Mouse (Mus musculus) forebrain, embryonic 13.5 days (tissue): ENCODE results near the gene Tnip2. TPM values are rescaled to one million over a fixed set of nuclear protein-coding genes. Genes with fewer than 3 reads are reported as not detected.

ENCODE experiments used
- ATAC-seq: fragments of 200-750 bp; cut with Nextera tagmentation; 2 replicates; pipeline ENCODE4 v1.8.0; 2017
- H3K27ac ChIP-seq: fragments of 300-500 bp; sonication (generic); 2 replicates; pipeline ENCODE4 v1.5.1; 2015; ENCODE audit warnings: inconsistent platforms, mild to moderate bottlenecking, moderate library complexity
- H3K27me3 ChIP-seq: fragments of 300-500 bp; sonication (generic); 2 replicates; pipeline ENCODE4 v1.6.1; 2015; ENCODE audit warnings: mild to moderate bottlenecking, inconsistent platforms
- H3K36me3 ChIP-seq: fragments of 300-500 bp; sonication (generic); 2 replicates; pipeline ENCODE4 v1.6.1; 2015; ENCODE audit warnings: mild to moderate bottlenecking, inconsistent platforms; ENCODE audit not compliant: poor library complexity, severe bottlenecking
- H3K4me1 ChIP-seq: fragments of 300-500 bp; sonication (generic); 2 replicates; pipeline ENCODE4 v1.6.1; 2015; ENCODE audit warnings: inconsistent platforms
- H3K4me2 ChIP-seq: fragments of 300-500 bp; sonication (generic); 2 replicates; pipeline ENCODE4 v1.6.1; 2015; ENCODE audit warnings: inconsistent platforms, mild to moderate bottlenecking, moderate library complexity
- H3K4me3 ChIP-seq: fragments of 300-500 bp; sonication (generic); 2 replicates; pipeline ENCODE4 v1.5.1; 2015; ENCODE audit warnings: mild to moderate bottlenecking, inconsistent platforms
- H3K9ac ChIP-seq: fragments of 300-500 bp; sonication (generic); 2 replicates; pipeline ENCODE4 v1.6.1; 2015; ENCODE audit warnings: mild to moderate bottlenecking, inconsistent platforms
- H3K9me3 ChIP-seq: fragments of 300-500 bp; sonication (generic); replicated peaks from 2 replicates; pipeline ENCODE4 v1.6.1; 2016; ENCODE audit warnings: inconsistent platforms
- WGBS: fragments of 180-500 bp; shearing (Covaris S2); methylation state at CpG from one replicate; pipeline ENCODE4 v1.1.7; 2015; 5-methylcytosine and 5-hydroxymethylcytosine counted together
- polyA plus RNA-seq: library from polyadenylated mRNA; unstranded; fragments of >200 nt; fragmentation: Nextera tagmentation; extraction: Ambion mirVana; gene quantifications from 2 replicates; pipeline ENCODE4 v1.2.1, GENCODE M21; 2015

Gene Tnip2
- polyA plus RNA-seq, 1 experiment from 2014 or later, result 5.1 TPM

GRCm38 (mm10) chr5:34488741-34489417, 24.9 kb downstream of the Tnip2 start:
- no peak overlapping the region for H3K27ac ChIP-seq
- whole genome bisulfite sequencing, result 84% methylated on average over 6 of the region's 6 CpGs
- no peak overlapping the region for H3K4me2 ChIP-seq
- peaks cover 40% of the 10 kb centered on the region for H3K36me3 ChIP-seq
- H3K9ac ChIP-seq, result no peak overlapping the region
- H3K4me1 ChIP-seq, result no peaks in the 10 kb centered on the region
- no peaks in the 10 kb centered on the region for H3K27me3 ChIP-seq
- no peaks in the 10 kb centered on the region for H3K9me3 ChIP-seq
- H3K4me3 ChIP-seq, result no peak overlapping the region
- no peak for ATAC-seq

- no peak overlapping the region for H3K4me2 ChIP-seq
- H3K36me3 ChIP-seq, result peaks cover 45% of the 10 kb centered on the region
- H3K9ac ChIP-seq, result no peak overlapping the region
- no peaks in the 10 kb centered on the region for H3K4me1 ChIP-seq
- no peak for ATAC-seq
- H3K9me3 ChIP-seq, result no peaks in the 10 kb centered on the region
- no peak overlapping the region for H3K4me3 ChIP-seq
- H3K27ac ChIP-seq, result no peak overlapping the region
- WGBS, result 80% methylated on average over 6 of the region's 6 CpGs
- H3K27me3 ChIP-seq, result no peaks in the 10 kb centered on the region
Measured at GRCm38 (mm10) chr5:34487320-34488090, 26.3 kb downstream of the Tnip2 start.

GRCm38 (mm10) chr5:34485731-34486130, 28.1 kb downstream of the Tnip2 start:
- 93% methylated on average over 15 of the region's 15 CpGs for WGBS
- Histone ChIP-seq H3K9me3 (no peaks in the 10 kb centered on the region), H3K4me1 (no peaks in the 10 kb centered on the region), H3K4me3 (no peak overlapping the region), H3K9ac (no peak overlapping the region), H3K27ac (no peak overlapping the region), H3K36me3 (peaks cover 61% of the 10 kb centered on the region), H3K4me2 (no peak overlapping the region), H3K27me3 (no peaks in the 10 kb centered on the region)
- ATAC-seq, result no peak

- H3K4me1 ChIP-seq, result no peaks in the 10 kb centered on the region
- H3K4me3 ChIP-seq, result no peak overlapping the region
- 85% methylated on average over 3 of the region's 3 CpGs for WGBS
- no peak overlapping the region for H3K9ac ChIP-seq
- peaks cover 84% of the 10 kb centered on the region for H3K36me3 ChIP-seq
- no peaks in the 10 kb centered on the region for H3K27me3 ChIP-seq
- no peaks in the 10 kb centered on the region for H3K9me3 ChIP-seq
- no peak for ATAC-seq
- no peak overlapping the region for H3K27ac ChIP-seq
- H3K4me2 ChIP-seq, result no peak overlapping the region
Measured at GRCm38 (mm10) chr5:34480926-34481325, 32.9 kb downstream of the Tnip2 start.

GRCm38 (mm10) chr5:34468039-34468775, 45.6 kb downstream of the Tnip2 start:
- Histone ChIP-seq H3K4me1 (no peaks in the 10 kb centered on the region), H3K4me3 (no peak overlapping the region), H3K4me2 (no peak overlapping the region), H3K9ac (no peak overlapping the region), H3K27ac (no peak overlapping the region), H3K27me3 (no peaks in the 10 kb centered on the region), H3K36me3 (peaks cover 67% of the 10 kb centered on the region), H3K9me3 (no peaks in the 10 kb centered on the region)
- no peak for ATAC-seq
- WGBS, result 97% methylated on average over 2 of the region's 2 CpGs

GRCm38 (mm10) chr5:34466648-34467047, 47.1 kb downstream of the Tnip2 start:
- Histone ChIP-seq H3K4me2 (no peak overlapping the region), H3K9me3 (no peaks in the 10 kb centered on the region), H3K36me3 (peaks cover 78% of the 10 kb centered on the region), H3K27me3 (no peaks in the 10 kb centered on the region), H3K4me1 (no peaks in the 10 kb centered on the region), H3K9ac (no peak overlapping the region), H3K27ac (no peak overlapping the region), H3K4me3 (no peak overlapping the region)
- WGBS, result 97% methylated on average over 2 of the region's 2 CpGs
- ATAC-seq, result no peak

GRCm38 (mm10) chr5:34466079-34466478, 47.7 kb downstream of the Tnip2 start:
- Histone ChIP-seq H3K9ac (no peak overlapping the region), H3K9me3 (no peaks in the 10 kb centered on the region), H3K36me3 (peaks cover 81% of the 10 kb centered on the region), H3K27me3 (no peaks in the 10 kb centered on the region), H3K4me1 (no peaks in the 10 kb centered on the region), H3K4me3 (no peak overlapping the region), H3K4me2 (no peak overlapping the region), H3K27ac (no peak overlapping the region)
- no peak for ATAC-seq
- WGBS, result 87% methylated on average over 1 of the region's 1 CpGs

GRCm38 (mm10) chr5:34461841-34462240, 52.0 kb downstream of the Tnip2 start:
- no peak overlapping the region for H3K4me3 ChIP-seq
- no peak overlapping the region for H3K4me2 ChIP-seq
- H3K9ac ChIP-seq, result no peak overlapping the region
- ATAC-seq, result no peak
- no peak overlapping the region for H3K27ac ChIP-seq
- no peaks in the 10 kb centered on the region for H3K27me3 ChIP-seq
- H3K4me1 ChIP-seq, result no peaks in the 10 kb centered on the region
- no peaks in the 10 kb centered on the region for H3K9me3 ChIP-seq
- WGBS, result 87% methylated on average over 6 of the region's 6 CpGs
- peaks cover 95% of the 10 kb centered on the region for H3K36me3 ChIP-seq

GRCm38 (mm10) chr5:34461294-34461693, 52.5 kb downstream of the Tnip2 start:
- Histone ChIP-seq H3K4me2 (no peak overlapping the region), H3K4me3 (no peak overlapping the region), H3K36me3 (peaks cover 94% of the 10 kb centered on the region), H3K4me1 (no peaks in the 10 kb centered on the region), H3K9ac (no peak overlapping the region), H3K27me3 (no peaks in the 10 kb centered on the region), H3K27ac (no peak overlapping the region), H3K9me3 (no peaks in the 10 kb centered on the region)
- WGBS, result 95% methylated on average over 4 of the region's 4 CpGs
- no peak for ATAC-seq

GRCm38 (mm10) chr5:34458994-34459393, 54.8 kb downstream of the Tnip2 start:
- no peak overlapping the region for H3K9ac ChIP-seq
- no peaks in the 10 kb centered on the region for H3K4me1 ChIP-seq
- peaks cover 90% of the 10 kb centered on the region for H3K36me3 ChIP-seq
- 94% methylated on average over 1 of the region's 1 CpGs for WGBS
- no peak overlapping the region for H3K27ac ChIP-seq
- no peak overlapping the region for H3K4me2 ChIP-seq
- H3K4me3 ChIP-seq, result no peak overlapping the region
- ATAC-seq, result no peak
- no peaks in the 10 kb centered on the region for H3K9me3 ChIP-seq
- H3K27me3 ChIP-seq, result no peaks in the 10 kb centered on the region

GRCm38 (mm10) chr5:34446207-34446606, 67.6 kb downstream of the Tnip2 start:
- Histone ChIP-seq H3K27ac (no peak overlapping the region), H3K27me3 (no peaks in the 10 kb centered on the region), H3K4me3 (no peak overlapping the region), H3K4me2 (no peak overlapping the region), H3K36me3 (peaks cover 80% of the 10 kb centered on the region), H3K4me1 (no peaks in the 10 kb centered on the region), H3K9ac (no peak overlapping the region), H3K9me3 (no peaks in the 10 kb centered on the region)
- no peak for ATAC-seq
- 89% methylated on average over 9 of the region's 9 CpGs for WGBS
